Comparison of ENCODE assay signal across 9 mouse cellular contexts in the genomic region with DNA sequence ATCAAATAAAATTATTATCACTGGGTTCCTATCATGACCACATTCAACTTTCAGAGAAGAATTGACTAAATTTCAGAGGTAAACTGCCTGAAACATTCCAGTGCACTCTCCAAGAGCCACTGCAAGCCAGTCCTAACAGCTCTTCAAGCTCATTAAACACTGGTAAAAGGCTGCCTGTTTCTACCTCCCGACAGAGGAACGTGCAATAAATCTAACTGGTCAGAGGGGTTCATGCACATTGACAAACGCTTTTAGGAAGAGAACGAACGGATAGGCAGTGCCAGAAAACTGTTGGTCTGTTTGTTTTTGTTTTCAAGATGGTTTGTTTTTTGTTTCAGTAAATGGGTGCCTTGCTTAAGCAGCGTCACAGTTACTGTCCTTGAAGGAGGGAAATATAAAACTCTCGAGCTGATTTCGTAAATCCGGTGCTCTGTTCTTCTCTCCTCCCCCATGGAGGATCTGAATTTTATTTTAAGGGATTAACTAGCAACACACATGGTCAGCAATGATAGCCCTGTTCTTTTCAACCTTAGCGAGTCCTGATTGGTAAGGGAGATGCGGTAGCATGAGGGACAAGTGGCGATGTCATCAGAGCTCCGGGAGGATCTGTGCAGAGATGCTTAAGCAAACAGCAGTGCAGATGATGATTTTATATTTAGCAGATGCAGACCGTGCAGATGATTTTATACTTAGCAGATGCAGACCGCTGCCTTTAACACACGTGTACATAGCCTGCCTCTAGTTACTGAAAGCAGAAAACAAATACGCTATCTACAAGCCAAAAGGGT. TPM values are rescaled to one million over a fixed set of nuclear protein-coding genes. Genes with fewer than 3 reads are reported as not detected.
DNase-seq lines count a peak whose midpoint lies in the region; ATAC-seq and TF ChIP-seq lines count a peak whose summit lies in the region.
"Had no signal": no experiment of that assay in that cellular context is flagged by ENCODE, and none has a peak within 500 bp of the region (broad histone marks: within the 10 kb centered on the region; RNA-seq: fewer than 3 reads in every experiment).

No protein-coding gene starts in this region.

- no peak for TF ChIP-seq EP300 in heart, postnatal 0 days (IDR thresholded peaks at IDR 0.05; ENCODE audit: low read depth)

- no peaks in the 10 kb centered on the region for H3K9me3 ChIP-seq in hindbrain, embryonic 13.5 days
- no peaks in the 10 kb centered on the region for H3K9me3 ChIP-seq in hindbrain, embryonic 10.5 days
- H3K9me3 ChIP-seq in heart, postnatal 0 days (replicated peaks; ENCODE audit: control insufficient read depth, low read length): no peaks in the 10 kb centered on the region
- H3K9me3 ChIP-seq in midbrain, embryonic 16.5 days (replicated peaks; ENCODE audit: control insufficient read depth, low read length, poor library complexity, severe bottlenecking): no peaks in the 10 kb centered on the region

- H3K4me1 ChIP-seq in hindbrain, embryonic 13.5 days (replicated peaks): peaks cover 64% of the 10 kb centered on the region
- H3K4me1 ChIP-seq in hindbrain, embryonic 10.5 days (replicated peaks): peaks cover 39% of the 10 kb centered on the region
- H3K4me1 ChIP-seq in heart, postnatal 0 days (ENCODE audit: control insufficient read depth, insufficient read depth): peaks cover 5% of the 10 kb centered on the region
- peaks cover 35% of the 10 kb centered on the region for H3K4me1 ChIP-seq in midbrain, embryonic 16.5 days (ENCODE audit: control insufficient read depth, insufficient read depth, low read length)

- no peaks in the 10 kb centered on the region for H3K27me3 ChIP-seq in hindbrain, embryonic 13.5 days
- no peaks in the 10 kb centered on the region for H3K27me3 ChIP-seq in hindbrain, embryonic 10.5 days (ENCODE audit: insufficient read depth, poor library complexity, severe bottlenecking)
- H3K27me3 ChIP-seq in heart, postnatal 0 days (ENCODE audit: control insufficient read depth, insufficient read depth, low read length): no peaks in the 10 kb centered on the region
- no peaks in the 10 kb centered on the region for H3K27me3 ChIP-seq in midbrain, embryonic 16.5 days (ENCODE audit: control insufficient read depth, insufficient read depth, low read depth, low read length)

- peak overlapping the region; percentile 14 for H3K4me3 ChIP-seq in hindbrain, embryonic 13.5 days
- no peak overlapping the region for H3K4me3 ChIP-seq in hindbrain, embryonic 10.5 days
- 0 out of 2 replicates have a peak overlapping the region, but pooled peaks have one; percentile 0 for H3K4me3 ChIP-seq in heart, postnatal 0 days (ENCODE audit: low read depth, low read length)
- H3K4me3 ChIP-seq in midbrain, embryonic 16.5 days (ENCODE audit: low read depth, low read length): peak overlapping the region; percentile 8

- 38% methylated on average over 17 of the region's 17 CpGs for WGBS in hindbrain, embryonic 13.5 days
- WGBS in hindbrain, embryonic 10.5 days: 69% methylated on average over 17 of the region's 17 CpGs
- 54% methylated on average over 17 of the region's 17 CpGs for WGBS in heart, postnatal 0 days
- WGBS in midbrain, embryonic 16.5 days: 25% methylated on average over 17 of the region's 17 CpGs

- H3K9ac ChIP-seq in hindbrain, embryonic 13.5 days: 0 out of 2 replicates have a peak overlapping the region, but pooled peaks have one; percentile 4
- no peak overlapping the region for H3K9ac ChIP-seq in heart, postnatal 0 days (replicated peaks; ENCODE audit: low read depth, low read length)
- peak overlapping the region; percentile 18; the same call in 1 of the 2 replicates for H3K9ac ChIP-seq in midbrain, embryonic 16.5 days (ENCODE audit: low read depth, low read length)

- H3K4me2 ChIP-seq in hindbrain, embryonic 13.5 days: peak overlapping the region; percentile 38
- peak overlapping the region; percentile 24 for H3K4me2 ChIP-seq in heart, postnatal 0 days (ENCODE audit: low read depth, low read length)
- H3K4me2 ChIP-seq in midbrain, embryonic 16.5 days (ENCODE audit: low read length): peak overlapping the region; percentile 48

- no peaks in the 10 kb centered on the region for H3K36me3 ChIP-seq in hindbrain, embryonic 13.5 days
- no peaks in the 10 kb centered on the region for H3K36me3 ChIP-seq in hindbrain, embryonic 10.5 days
- H3K36me3 ChIP-seq in heart, postnatal 0 days (replicated peaks; ENCODE audit: control insufficient read depth, insufficient read depth, low read length): no peaks in the 10 kb centered on the region
- no peaks in the 10 kb centered on the region for H3K36me3 ChIP-seq in midbrain, embryonic 16.5 days (ENCODE audit: control insufficient read depth, insufficient read depth, low read length)

- H3K27ac ChIP-seq in hindbrain, embryonic 13.5 days: peak overlapping the region; percentile 35
- H3K27ac ChIP-seq in hindbrain, embryonic 10.5 days: no peak overlapping the region
- H3K27ac ChIP-seq in heart, postnatal 0 days (ENCODE audit: low read depth): no peak overlapping the region
- no peak overlapping the region for H3K27ac ChIP-seq in midbrain, embryonic 16.5 days (ENCODE audit: low read length)

- 0 out of 2 replicates have a peak, but pooled peaks have one; percentile 26 for ATAC-seq in hindbrain, embryonic 13.5 days (ENCODE audit: low FRiP score)
- no peak for ATAC-seq in heart, postnatal 0 days (ENCODE audit: insufficient read depth, low read depth)
- ATAC-seq in midbrain, embryonic 16.5 days: 0 out of 2 replicates have a peak, but pooled peaks have one; percentile 22
- no peak for ATAC-seq in monocyte, adult 5-6 weeks (replicated peaks; ENCODE audit: insufficient number of reproducible peaks, low FRiP score, low TSS enrichment, poor library complexity, severe bottlenecking)

- TF ChIP-seq CTCF in heart, postnatal 0 days (IDR thresholded peaks at IDR 0.05; ENCODE audit: low read depth): no peak

- no peak for DNase-seq in hindbrain, embryonic 10.5 days (ENCODE audit: low spot score)
- peak; percentile 34 for DNase-seq in embryo, embryonic 9.5 days (ENCODE audit: extremely low spot score)
- DNase-seq in heart, postnatal 0 days (ENCODE audit: low spot score): no peak
- no peak for DNase-seq in cerebellum, adult 11-12 months
- no peak for DNase-seq in spleen, postnatal 4 days (ENCODE audit: low spot score in 2 of 2)
- DNase-seq: adrenal gland, postnatal 25 days had no signal

RNA-seq across cellular contexts. Expression of a gene that starts 23.0 kb away (rescaled TPM):
- 16.9 and 17.8 TPM in 2 replicates for polyA plus RNA-seq in hindbrain, embryonic 13.5 days (2015; fragmentation: Nextera tagmentation; extraction: Ambion mirVana)
- polyA plus RNA-seq in hindbrain, embryonic 10.5 days (2016; fragmentation: Nextera tagmentation; extraction: Ambion mirVana): 16.0 and 22.1 TPM in 2 replicates
- 5.2 and 12.8 TPM in 2 replicates for total RNA-seq in heart, postnatal 0 days (2014; rRNA removed; ENCODE audit: low replicate concordance)
- polyA plus RNA-seq in heart, postnatal 0 days (2015; fragmentation: Nextera tagmentation; extraction: Ambion mirVana): 5.4 and 6.4 TPM in 2 replicates
- polyA plus RNA-seq in midbrain, embryonic 16.5 days (2015; fragmentation: Nextera tagmentation; extraction: Ambion mirVana): 20.5 and 25.9 TPM in 2 replicates
- not detected in 3 replicates for total RNA-seq in monocyte, adult 5-6 weeks (2017)

Comparison
In these comparisons a context has a peak if more than half of its experiments do, and no peak if none do; other contexts are left out.
1. ATAC-seq: peak in hindbrain, embryonic 13.5 days (single experiment) and midbrain, embryonic 16.5 days (single experiment); none in heart, postnatal 0 days (single experiment) and monocyte, adult 5-6 weeks (single experiment).
2. Peak in every context shown above with its lines, with median percentiles within 50 percentile points of each other: H3K4me2 ChIP-seq.